8 mouse cellular contexts compared by ENCODE assay signal in genomic region chr11:31370436-31371230, GRCm38 (mm10). TPM values are rescaled to one million over a fixed set of nuclear protein-coding genes. Genes with fewer than 3 reads are reported as not detected.
DNase-seq lines count a peak whose midpoint lies in the region; ATAC-seq lines count a peak whose summit lies in the region.

No protein-coding gene starts in this region.

- peak overlapping the region; percentile 78 for H3K9ac ChIP-seq in heart, embryonic 16.5 days (ENCODE audit: low read length)
- H3K9ac ChIP-seq in embryonic facial prominence, embryonic 15.5 days: no peak overlapping the region
- no peak overlapping the region for H3K9ac ChIP-seq in neural tube, embryonic 14.5 days (replicated peaks; ENCODE audit: low read depth, low read length)

- ATAC-seq in heart, embryonic 16.5 days (replicated peaks; ENCODE audit: extremely low read depth, insufficient read depth, low FRiP score): no peak; the same call in 1 of the 2 replicates
- ATAC-seq in embryonic facial prominence, embryonic 15.5 days (ENCODE audit: insufficient number of reproducible peaks, low FRiP score, low TSS enrichment, low read depth): no peak
- no peak for ATAC-seq in neural tube, embryonic 14.5 days (ENCODE audit: low read depth)
- no peak for ATAC-seq in erythroblast, adult 5-6 weeks (replicated peaks; ENCODE audit: low FRiP score, poor library complexity, severe bottlenecking)

- H3K27me3 ChIP-seq in heart, embryonic 16.5 days (ENCODE audit: control insufficient read depth, insufficient read depth, low read length): peaks cover 3% of the 10 kb centered on the region; the same call in 1 of the 2 replicates
- H3K27me3 ChIP-seq in embryonic facial prominence, embryonic 15.5 days: peaks cover 57% of the 10 kb centered on the region
- H3K27me3 ChIP-seq in neural tube, embryonic 14.5 days (ENCODE audit: control insufficient read depth, insufficient read depth, low read length): peaks cover 26% of the 10 kb centered on the region

- no peak overlapping the region for H3K27ac ChIP-seq in heart, embryonic 16.5 days (ENCODE audit: low read length)
- no peak overlapping the region for H3K27ac ChIP-seq in embryonic facial prominence, embryonic 15.5 days (replicated peaks)
- H3K27ac ChIP-seq in neural tube, embryonic 14.5 days (ENCODE audit: low read depth, low read length): no peak overlapping the region

- no peak for DNase-seq in heart, postnatal 14 days
- DNase-seq in kidney, postnatal 14 days: peak; percentile 38
- DNase-seq in urinary bladder, postnatal 36 days (ENCODE audit: low spot score in 2 of 2): no peak
- DNase-seq in left cerebral cortex, postnatal 4 days: no peak

- peaks cover 19% of the 10 kb centered on the region for H3K4me1 ChIP-seq in heart, embryonic 16.5 days (ENCODE audit: control insufficient read depth, insufficient read depth, low read length)
- peaks cover 33% of the 10 kb centered on the region for H3K4me1 ChIP-seq in embryonic facial prominence, embryonic 15.5 days
- peaks cover 18% of the 10 kb centered on the region for H3K4me1 ChIP-seq in neural tube, embryonic 14.5 days (ENCODE audit: control insufficient read depth, insufficient read depth, low read length)

- H3K4me2 ChIP-seq in heart, embryonic 16.5 days (ENCODE audit: low read depth, low read length): peak overlapping the region; percentile 90
- H3K4me2 ChIP-seq in embryonic facial prominence, embryonic 15.5 days (replicated peaks): peak overlapping the region; percentile 100
- H3K4me2 ChIP-seq in neural tube, embryonic 14.5 days (ENCODE audit: low read depth, low read length): peak overlapping the region; percentile 100

- 5% methylated on average over 24 of the region's 24 CpGs for WGBS in heart, embryonic 16.5 days
- WGBS in embryonic facial prominence, embryonic 15.5 days: 2% methylated on average over 23 of the region's 24 CpGs
- 2% methylated on average over 24 of the region's 24 CpGs for WGBS in neural tube, embryonic 14.5 days

- intact Hi-C loops in heart, postnatal 14 days (cut with DNase I): loop anchor here (5.0 kb wide), 1 partner anchor 123 kb away; no protein-coding TSS in a partner anchor
- intact Hi-C loops in left cerebral cortex, postnatal 4 days (cut with DNase I): loop anchor here (10.0 kb wide), 1 partner anchor 244 kb away; no protein-coding TSS in a partner anchor

- H3K36me3 ChIP-seq in heart, embryonic 16.5 days (ENCODE audit: control insufficient read depth, insufficient read depth): no peaks in the 10 kb centered on the region
- no peaks in the 10 kb centered on the region for H3K36me3 ChIP-seq in embryonic facial prominence, embryonic 15.5 days
- no peaks in the 10 kb centered on the region for H3K36me3 ChIP-seq in neural tube, embryonic 14.5 days (ENCODE audit: control insufficient read depth, insufficient read depth, low read length)

- H3K9me3 ChIP-seq in heart, embryonic 16.5 days (replicated peaks; ENCODE audit: control insufficient read depth, low read length): no peaks in the 10 kb centered on the region
- H3K9me3 ChIP-seq in embryonic facial prominence, embryonic 15.5 days (replicated peaks): no peaks in the 10 kb centered on the region
- no peaks in the 10 kb centered on the region for H3K9me3 ChIP-seq in neural tube, embryonic 14.5 days (ENCODE audit: control insufficient read depth, low read length)

- peak overlapping the region; percentile 70 for H3K4me3 ChIP-seq in heart, embryonic 16.5 days (ENCODE audit: low read length)
- H3K4me3 ChIP-seq in embryonic facial prominence, embryonic 15.5 days (replicated peaks): peak overlapping the region; percentile 56
- H3K4me3 ChIP-seq in neural tube, embryonic 14.5 days (ENCODE audit: low read depth, low read length): peak overlapping the region; percentile 54

RNA-seq across cellular contexts. Expression of gene Stc2, which starts 0.8 kb away (rescaled TPM):
- polyA plus RNA-seq in heart, embryonic 16.5 days (2015; fragmentation: Nextera tagmentation; extraction: Ambion mirVana): 5.0 and 5.2 TPM in 2 replicates
- 10 to 100 TPM; 21.9 to 25.3 TPM for total RNA-seq in heart, postnatal 14 days (2021)
- polyA plus RNA-seq in embryonic facial prominence, embryonic 15.5 days (2015; fragmentation: Nextera tagmentation; extraction: Ambion mirVana): 3.3 and 3.6 TPM in 2 replicates
- polyA plus RNA-seq in neural tube, embryonic 14.5 days (2014; fragmentation: Nextera tagmentation; extraction: Ambion mirVana): 0.55 and 0.85 TPM in 2 replicates
- total RNA-seq in left cerebral cortex, postnatal 4 days (2021): 1 to 10 TPM; 2.7 to 2.8 TPM
- 0.42 TPM in 1 of 2 replicates, not detected in the other for total RNA-seq in erythroblast, adult 5-6 weeks (2015; ENCODE audit: low replicate concordance)
- total RNA-seq in erythroblast, adult 5-6 weeks (2017; ENCODE audit: low replicate concordance): 0.17 TPM in 1 of 2 replicates, not detected in the other

Comparison
In these comparisons a context has a peak if more than half of its experiments do, and no peak if none do; other contexts are left out.
1. RNA of gene Stc2, which starts 0.8 kb away (total RNA-seq): 21.9 to 25.3 TPM in heart, postnatal 14 days; 2.7 to 2.8 TPM in left cerebral cortex, postnatal 4 days and 0.17 to 0.42 TPM in erythroblast, adult 5-6 weeks; every median in the first group is over 4 times any median in the second.
2. Peak in every context shown above with its lines, with median percentiles within 50 percentile points of each other: H3K4me2 ChIP-seq and H3K4me3 ChIP-seq.